Mouse (Mus musculus) E14TG2a.4 (cell line): ENCODE data around the gene Prkci.

Source experiments
- H3K27me3 ChIP-seq: 2 replicates; pipeline ENCODE4 v1.6.1; 2014; ENCODE audit warnings: low read length, control low read depth; ENCODE audit not compliant: insufficient read depth
- H3K36me3 ChIP-seq: 2 replicates; pipeline ENCODE4 v1.6.1; 2014; ENCODE audit warnings: low read length, control low read depth; ENCODE audit not compliant: insufficient read depth
- H3K4me1 ChIP-seq: replicated peaks from 2 replicates; pipeline ENCODE4 v1.6.1; 2014; ENCODE audit warnings: low read depth, low read length, control low read depth
- H3K4me3 ChIP-seq: replicated peaks from 2 replicates; pipeline ENCODE4 v1.5.1; 2014; ENCODE audit warnings: mild to moderate bottlenecking, low read length
- H3K9me3 ChIP-seq: 2 replicates; pipeline ENCODE4 v1.6.1; 2014; ENCODE audit warnings: low read length, control low read depth
- CTCF ChIP-seq: conservative IDR thresholded peaks from 2 replicates; pipeline ENCODE4 v1.5.1; 2014; ENCODE audit warnings: low read length
- NANOG ChIP-seq: IDR thresholded peaks from 2 replicates; pipeline ENCODE4 v1.6.1; 2014; ENCODE audit warnings: borderline replicate concordance, low read length, mixed read lengths
- POU5F1 ChIP-seq: IDR thresholded peaks from 2 replicates; pipeline ENCODE4 v1.6.1; 2014; ENCODE audit warnings: low read length, borderline replicate concordance

Gene Prkci

GRCm38 (mm10) chr3:31056651-31057627 lies 61.4 kb downstream of the Prkci start:
- no peaks in the 10 kb centered on the region for H3K27me3 ChIP-seq
- TF ChIP-seq POU5F1 (no peak), CTCF (peak; percentile 75), NANOG (no peak)
- H3K36me3 ChIP-seq: peaks cover 13% of the 10 kb centered on the region; the same call in 1 of the 2 replicates
- H3K4me3 ChIP-seq: peak overlapping the region; percentile 72
- H3K4me1 ChIP-seq: peaks cover 69% of the 10 kb centered on the region
- H3K9me3 ChIP-seq: no peaks in the 10 kb centered on the region

- no peaks in the 10 kb centered on the region for H3K36me3 ChIP-seq
- no peaks in the 10 kb centered on the region for H3K27me3 ChIP-seq
- H3K4me1 ChIP-seq: peaks cover 56% of the 10 kb centered on the region
- H3K9me3 ChIP-seq: no peaks in the 10 kb centered on the region
- TF ChIP-seq CTCF (peak; percentile 22; the same call in 1 of the 2 replicates), POU5F1 (no peak)
- H3K4me3 ChIP-seq: peak overlapping the region; percentile 76
These were observed 65.2 kb downstream of the Prkci start for GRCm38 (mm10) chr3:31060745-31061102.

- peaks cover 59% of the 10 kb centered on the region for H3K4me1 ChIP-seq
- peak overlapping the region; percentile 76 for H3K4me3 ChIP-seq
- no peaks in the 10 kb centered on the region for H3K36me3 ChIP-seq
- H3K9me3 ChIP-seq: no peaks in the 10 kb centered on the region
- TF ChIP-seq POU5F1 (no peak), CTCF (no peak), NANOG (no peak)
- no peaks in the 10 kb centered on the region for H3K27me3 ChIP-seq
These were observed 65.7 kb downstream of the Prkci start for GRCm38 (mm10) chr3:31061103-31061785.

GRCm38 (mm10) chr3:31061786-31062120 lies 66.2 kb downstream of the Prkci start:
- Histone ChIP-seq H3K4me3 (peak overlapping the region; percentile 76), H3K27me3 (no peaks in the 10 kb centered on the region), H3K4me1 (peaks cover 60% of the 10 kb centered on the region), H3K36me3 (no peaks in the 10 kb centered on the region), H3K9me3 (no peaks in the 10 kb centered on the region)
- TF ChIP-seq CTCF: peak; percentile 39
- no peak for TF ChIP-seq POU5F1

- peaks cover 2% of the 10 kb centered on the region for H3K9me3 ChIP-seq
- TF ChIP-seq NANOG (no peak), CTCF (no peak), POU5F1 (no peak)
- H3K36me3 ChIP-seq: no peaks in the 10 kb centered on the region
- H3K4me1 ChIP-seq: peaks cover 60% of the 10 kb centered on the region
- peak overlapping the region; percentile 76 for H3K4me3 ChIP-seq
- no peaks in the 10 kb centered on the region for H3K27me3 ChIP-seq
These were observed 66.8 kb downstream of the Prkci start for GRCm38 (mm10) chr3:31062325-31062724.

- H3K9me3 ChIP-seq: peaks cover 29% of the 10 kb centered on the region
- H3K36me3 ChIP-seq: no peaks in the 10 kb centered on the region
- H3K4me1 ChIP-seq: peaks cover 9% of the 10 kb centered on the region
- no peak overlapping the region for H3K4me3 ChIP-seq
- TF ChIP-seq CTCF: no peak
- no peak for TF ChIP-seq POU5F1
- no peak for TF ChIP-seq NANOG
- H3K27me3 ChIP-seq: no peaks in the 10 kb centered on the region
These were observed 72.9 kb downstream of the Prkci start for GRCm38 (mm10) chr3:31068482-31068881.

GRCm38 (mm10) chr3:31071804-31072203 lies 76.3 kb downstream of the Prkci start:
- no peak for TF ChIP-seq CTCF
- TF ChIP-seq NANOG: no peak
- TF ChIP-seq POU5F1: no peak
- Histone ChIP-seq H3K36me3 (no peaks in the 10 kb centered on the region), H3K9me3 (peaks cover 29% of the 10 kb centered on the region)

GRCm38 (mm10) chr3:31075808-31076207 lies 80.3 kb downstream of the Prkci start:
- Histone ChIP-seq H3K36me3 (no peaks in the 10 kb centered on the region), H3K9me3 (peaks cover 5% of the 10 kb centered on the region), H3K4me1 (peaks cover 20% of the 10 kb centered on the region), H3K4me3 (no peak overlapping the region), H3K27me3 (no peaks in the 10 kb centered on the region)
- TF ChIP-seq NANOG (no peak), POU5F1 (no peak), CTCF (no peak)

More at GRCm38 (mm10) chr3:31071804-31072203, 76.3 kb downstream of the Prkci start:
- H3K27me3 ChIP-seq: no peaks in the 10 kb centered on the region
- H3K4me3 ChIP-seq: no peak overlapping the region
- H3K4me1 ChIP-seq: peaks cover 2% of the 10 kb centered on the region; the same call in 1 of the 2 replicates
